Mouse (Mus musculus) heart, postnatal 0 days (tissue): ENCODE data around the gene Col19a1. TPM values are rescaled to one million over a fixed set of nuclear protein-coding genes. Genes with fewer than 3 reads are reported as not detected.

ENCODE experiments used
- ATAC-seq: fragments of 200-750 bp; cut with Nextera tagmentation; 2 replicates; pipeline ENCODE4 v1.8.0; 2017; ENCODE audit warnings: low read depth, moderate number of reproducible peaks, moderate library complexity; ENCODE audit not compliant: insufficient read depth
- DNase-seq: peaks from one replicate; pipeline ENCODE4 v3.0.0-alpha.2; 2016; ENCODE audit warnings: low spot score
- H3K27ac ChIP-seq: fragments of 300-500 bp; sonication (generic); 2 replicates; pipeline ENCODE4 v1.5.1; 2014; ENCODE audit warnings: low read depth, mild to moderate bottlenecking
- H3K27me3 ChIP-seq: fragments of 300-500 bp; sonication (generic); 2 replicates; pipeline ENCODE4 v1.6.1; 2014; ENCODE audit warnings: low read length, mixed read lengths; ENCODE audit not compliant: control insufficient read depth, insufficient read depth
- H3K36me3 ChIP-seq: fragments of 300-500 bp; sonication (generic); replicated peaks from 2 replicates; pipeline ENCODE4 v1.6.1; 2014; ENCODE audit warnings: low read length, mixed read lengths; ENCODE audit not compliant: control insufficient read depth, insufficient read depth
- H3K4me1 ChIP-seq: fragments of 300-500 bp; sonication (generic); 2 replicates; pipeline ENCODE4 v1.6.1; 2014; ENCODE audit warnings: antibody characterized with exemption; ENCODE audit not compliant: control insufficient read depth, insufficient read depth
- H3K4me2 ChIP-seq: fragments of 300-500 bp; sonication (generic); 2 replicates; pipeline ENCODE4 v1.6.1; 2014; ENCODE audit warnings: low read depth, mild to moderate bottlenecking, low read length, moderate library complexity
- H3K4me3 ChIP-seq: fragments of 300-500 bp; sonication (generic); 2 replicates; pipeline ENCODE4 v1.5.1; 2014; ENCODE audit warnings: low read depth, low read length
- H3K9ac ChIP-seq: fragments of 300-500 bp; sonication (generic); replicated peaks from 2 replicates; pipeline ENCODE4 v1.6.1; 2014; ENCODE audit warnings: low read depth, low read length, mixed read lengths
- H3K9me3 ChIP-seq: fragments of 300-500 bp; sonication (generic); replicated peaks from 2 replicates; pipeline ENCODE4 v1.6.1; 2016; ENCODE audit warnings: low read length; ENCODE audit not compliant: control insufficient read depth
- CTCF ChIP-seq: IDR thresholded peaks from 2 replicates; pipeline ENCODE4 v1.5.1; 2016; ENCODE audit warnings: antibody characterized with exemption, control low read depth, low read depth
- EP300 ChIP-seq: IDR thresholded peaks from 2 replicates; pipeline ENCODE4 v1.6.1; 2016; ENCODE audit warnings: antibody characterized with exemption, low read depth
- WGBS: fragments of 180-500 bp; shearing (Covaris S2); extraction: QIAGEN DNeasy Blood & Tissue Kit; methylation state at CpG from one replicate; pipeline ENCODE4 v1.1.7; 2014; 5-methylcytosine and 5-hydroxymethylcytosine counted together
- polyA plus RNA-seq: library from polyadenylated mRNA; unstranded; fragments of >200 nt; fragmentation: Nextera tagmentation; extraction: Ambion mirVana; gene quantifications from 2 replicates; pipeline ENCODE4 v1.2.1, GENCODE M21; 2015
- total RNA-seq: library from RNA; depleted of rRNA; stranded (reverse); fragments of >200 nt; gene quantifications from 2 replicates; pipeline ENCODE4 v1.2.3, GENCODE M21; 2014; ENCODE audit warnings: low replicate concordance

Col19a1 gene
- total and polyA plus RNA-seq, 2 experiments from 2014 or later, result 0.04 to 0.69 TPM

GRCm38 (mm10) chr1:24549050-24549449 lies 38.2 kb downstream of the Col19a1 start:
- Histone ChIP-seq H3K4me2 (no peak overlapping the region), H3K27me3 (no peaks in the 10 kb centered on the region)
- TF ChIP-seq EP300 (no peak), CTCF (no peak)

GRCm38 (mm10) chr1:24547574-24547973 lies 39.7 kb downstream of the Col19a1 start:
- Histone ChIP-seq H3K4me1 (no peaks in the 10 kb centered on the region), H3K4me2 (no peak overlapping the region), H3K27ac (no peak overlapping the region), H3K4me3 (no peak overlapping the region), H3K9ac (no peak overlapping the region), H3K27me3 (no peaks in the 10 kb centered on the region), H3K9me3 (no peaks in the 10 kb centered on the region), H3K36me3 (no peaks in the 10 kb centered on the region)
- no peak for TF ChIP-seq CTCF
- no peak for TF ChIP-seq EP300
- ATAC-seq (no peak), DNase-seq (no peak)
- 52% methylated on average over 1 of the region's 1 CpGs for WGBS

More at GRCm38 (mm10) chr1:24549050-24549449, 38.2 kb downstream of the Col19a1 start:
- Histone ChIP-seq H3K27ac (no peak overlapping the region), H3K4me1 (no peaks in the 10 kb centered on the region), H3K4me3 (no peak overlapping the region), H3K9me3 (no peaks in the 10 kb centered on the region), H3K36me3 (no peaks in the 10 kb centered on the region), H3K9ac (no peak overlapping the region)
- ATAC-seq, result no peak
- DNase-seq, result no peak
- 75% methylated on average over 8 of the region's 8 CpGs for WGBS

GRCm38 (mm10) chr1:24539852-24540251 lies 47.4 kb downstream of the Col19a1 start:
- WGBS, result 55% methylated on average over 1 of the region's 1 CpGs
- ATAC-seq, result no peak
- no peaks in the 10 kb centered on the region for H3K9me3 ChIP-seq
- H3K27ac ChIP-seq, result no peak overlapping the region
- DNase-seq, result no peak
- no peaks in the 10 kb centered on the region for H3K36me3 ChIP-seq
- TF ChIP-seq CTCF (no peak), EP300 (no peak)
- no peaks in the 10 kb centered on the region for H3K27me3 ChIP-seq
- no peak overlapping the region for H3K4me3 ChIP-seq
- no peak overlapping the region for H3K9ac ChIP-seq
- no peaks in the 10 kb centered on the region for H3K4me1 ChIP-seq
- no peak overlapping the region for H3K4me2 ChIP-seq

GRCm38 (mm10) chr1:24527194-24527593 lies 60.1 kb downstream of the Col19a1 start:
- no peaks in the 10 kb centered on the region for H3K36me3 ChIP-seq
- DNase-seq (no peak), ATAC-seq (no peak)
- H3K9me3 ChIP-seq, result no peaks in the 10 kb centered on the region
- TF ChIP-seq EP300 (no peak), CTCF (no peak)
- H3K27ac ChIP-seq, result no peak overlapping the region
- 70% methylated on average over 2 of the region's 2 CpGs for WGBS
- no peaks in the 10 kb centered on the region for H3K27me3 ChIP-seq
- H3K4me2 ChIP-seq, result no peak overlapping the region
- H3K4me1 ChIP-seq, result no peaks in the 10 kb centered on the region
- H3K4me3 ChIP-seq, result no peak overlapping the region
- H3K9ac ChIP-seq, result no peak overlapping the region

- no peaks in the 10 kb centered on the region for H3K4me1 ChIP-seq
- ATAC-seq, result no peak
These were observed 69.8 kb downstream of the Col19a1 start for GRCm38 (mm10) chr1:24517462-24517861.

GRCm38 (mm10) chr1:24515341-24515740 lies 71.9 kb downstream of the Col19a1 start:
- Histone ChIP-seq H3K4me1 (no peaks in the 10 kb centered on the region), H3K9ac (no peak overlapping the region), H3K4me3 (no peak overlapping the region), H3K4me2 (no peak overlapping the region), H3K36me3 (no peaks in the 10 kb centered on the region), H3K27me3 (no peaks in the 10 kb centered on the region), H3K27ac (no peak overlapping the region), H3K9me3 (no peaks in the 10 kb centered on the region)
- 68% methylated on average over 5 of the region's 5 CpGs for WGBS
- ATAC-seq (no peak), DNase-seq (no peak)
- TF ChIP-seq EP300, result no peak
- TF ChIP-seq CTCF, result no peak

More at GRCm38 (mm10) chr1:24517462-24517861, 69.8 kb downstream of the Col19a1 start:
- Histone ChIP-seq H3K27me3 (no peaks in the 10 kb centered on the region), H3K9me3 (no peaks in the 10 kb centered on the region), H3K9ac (no peak overlapping the region), H3K4me3 (no peak overlapping the region), H3K36me3 (no peaks in the 10 kb centered on the region), H3K27ac (no peak overlapping the region), H3K4me2 (no peak overlapping the region)
- WGBS, result 64% methylated on average over 4 of the region's 4 CpGs
- no peak for TF ChIP-seq EP300
- no peak for TF ChIP-seq CTCF
- no peak for DNase-seq
